Mouse (Mus musculus) retina, postnatal 1 day (tissue): ENCODE measurements around the gene Pomt2.
A peak's percentile ranks its signal among the peaks of the same experiment; 100 is the strongest.
"Not testable (repeated sequence)": the region's sequence is repeated elsewhere in the genome, so short reads cannot be mapped to it uniquely, and the experiment has no call there.

Source experiments
- DNase-seq: peaks from one replicate; pipeline ENCODE4 v3.0.0-alpha.2; 2012

Pomt2 gene

GRCm38 (mm10) chr12:87147395-87148089 is at the start of gene Pomt2:
Gene Pomt2, minus strand, starts transcription at chr12:87147968.
- peak; percentile 98 for DNase-seq

DNA sequence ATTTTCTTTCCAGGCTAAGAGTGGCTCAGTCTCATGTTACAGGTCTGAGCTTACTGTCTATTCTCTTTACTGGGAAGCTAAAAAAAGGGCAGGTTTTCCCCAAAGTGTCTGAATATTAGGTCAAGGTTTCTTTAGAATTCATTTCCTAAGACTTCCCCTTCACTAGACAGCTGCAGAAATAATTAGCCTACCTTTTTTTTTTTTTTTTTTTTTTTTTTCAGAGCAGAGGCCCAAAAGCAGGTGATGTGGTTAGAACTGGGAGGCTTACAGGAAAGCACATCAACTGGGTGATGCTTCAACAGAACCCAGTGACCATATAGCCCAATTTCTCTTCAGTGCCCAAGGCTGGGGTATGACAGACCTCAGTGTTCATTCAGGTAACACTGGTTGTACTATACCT is 48.5 kb upstream of the Pomt2 start:
- DNase-seq = no peak

GRCm38 (mm10) chr12:87195069-87195468 is 47.3 kb upstream of the Pomt2 start:
- DNase-seq = no peak

GRCm38 (mm10) chr12:87193008-87193407 is 45.2 kb upstream of the Pomt2 start:
- DNase-seq = no peak

DNA sequence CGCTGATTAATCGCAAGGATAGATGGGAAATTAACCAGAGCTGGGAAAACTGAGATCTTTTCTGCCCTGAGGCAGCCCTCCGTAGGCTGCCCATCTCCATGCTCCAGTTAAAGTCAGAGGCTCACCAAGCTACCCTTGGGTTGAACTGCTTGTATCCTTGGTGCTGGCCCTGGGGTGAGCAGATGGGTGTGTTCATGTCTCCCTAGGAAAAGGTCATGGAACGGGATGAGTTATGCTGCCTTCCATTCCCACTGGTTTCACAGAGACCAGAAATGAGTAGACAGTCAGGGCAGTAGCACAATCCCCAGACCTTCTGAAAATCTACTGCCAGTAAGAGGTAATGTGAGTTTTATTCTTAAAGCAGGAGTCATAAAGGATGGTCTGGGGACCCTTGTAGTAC is 29.9 kb upstream of the Pomt2 start:
- no peak for DNase-seq

DNA sequence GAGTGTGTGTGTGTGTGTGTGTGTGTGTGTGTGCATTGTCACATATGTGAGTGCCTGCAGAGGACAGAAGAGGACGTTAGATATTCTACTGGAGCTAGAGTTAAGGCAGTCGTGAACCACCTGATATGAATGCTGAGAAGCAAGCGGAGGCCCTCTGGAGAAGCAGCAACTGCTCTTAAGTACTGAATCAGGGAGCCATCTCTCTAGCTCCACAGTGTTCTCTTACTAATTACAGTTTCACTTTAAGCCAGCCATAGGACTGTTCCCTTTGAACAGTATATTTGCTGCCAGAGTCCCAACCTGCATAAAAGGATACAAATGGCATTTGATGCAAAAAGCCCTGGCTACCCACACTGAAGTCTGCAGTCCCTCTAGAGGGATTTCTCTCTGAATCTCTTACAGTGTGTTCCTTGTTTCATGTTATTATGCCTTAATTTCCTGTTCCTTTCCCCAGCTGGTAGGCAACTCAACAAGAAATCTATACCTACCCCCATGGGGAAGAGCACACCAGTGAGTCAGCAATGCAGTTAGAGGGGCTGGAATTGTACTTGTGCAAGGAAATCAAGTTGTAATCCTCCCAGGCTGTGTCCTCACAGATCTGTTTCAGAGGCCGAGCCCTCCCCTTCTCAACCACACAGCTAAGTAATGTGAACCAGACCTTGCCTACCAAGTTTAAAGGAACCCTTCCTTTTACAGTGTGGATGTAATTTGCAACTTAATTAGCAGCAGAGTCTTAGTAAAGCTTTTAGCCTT is 27.6 kb upstream of the Pomt2 start:
- no peak for DNase-seq

DNA sequence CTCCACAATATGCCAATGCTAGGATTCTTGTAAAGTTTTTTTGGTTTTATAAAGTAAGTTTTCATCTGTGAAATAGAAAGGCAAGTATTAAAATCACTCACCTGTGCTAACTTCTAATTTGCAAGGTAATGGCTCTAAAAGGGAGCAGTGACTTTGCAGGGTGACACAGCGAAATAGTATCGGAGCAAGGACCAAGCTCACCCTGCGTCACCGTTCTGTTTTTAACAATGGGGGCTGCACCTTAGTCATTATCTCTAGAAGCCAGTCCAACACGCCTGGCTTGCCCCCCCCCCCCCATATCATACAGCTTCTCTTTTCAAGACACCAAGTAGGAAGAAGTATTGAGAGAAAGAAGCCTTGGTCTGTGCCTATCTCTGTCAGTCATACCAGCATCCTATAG is 13.0 kb upstream of the Pomt2 start:
- DNase-seq = no peak

- DNase-seq = no peak
Measured at GRCm38 (mm10) chr12:87160310-87160709, 12.5 kb upstream of the Pomt2 start.

DNA sequence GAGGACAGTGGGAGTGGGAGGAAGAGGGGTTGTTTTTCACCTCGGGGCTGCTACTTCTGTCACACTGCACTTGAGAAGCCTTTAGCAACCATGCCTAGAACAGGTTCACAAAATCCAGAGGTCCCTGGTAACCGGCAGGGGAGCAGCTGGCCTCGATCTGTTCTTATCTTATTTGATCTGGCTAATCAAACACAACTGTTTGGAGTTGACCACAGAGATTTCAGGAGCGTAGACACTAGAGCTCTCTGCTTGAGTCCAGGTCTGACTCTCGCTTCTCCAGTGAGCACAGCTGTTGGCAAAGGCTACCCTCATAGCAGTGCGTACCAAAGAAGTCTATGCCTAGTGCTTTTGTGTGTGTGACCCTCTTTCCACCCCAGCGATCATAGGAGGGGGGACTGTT is 10.3 kb upstream of the Pomt2 start:
- DNase-seq = no peak

- DNase-seq = no peak
Measured at GRCm38 (mm10) chr12:87157361-87157760, 9.6 kb upstream of the Pomt2 start.

DNA sequence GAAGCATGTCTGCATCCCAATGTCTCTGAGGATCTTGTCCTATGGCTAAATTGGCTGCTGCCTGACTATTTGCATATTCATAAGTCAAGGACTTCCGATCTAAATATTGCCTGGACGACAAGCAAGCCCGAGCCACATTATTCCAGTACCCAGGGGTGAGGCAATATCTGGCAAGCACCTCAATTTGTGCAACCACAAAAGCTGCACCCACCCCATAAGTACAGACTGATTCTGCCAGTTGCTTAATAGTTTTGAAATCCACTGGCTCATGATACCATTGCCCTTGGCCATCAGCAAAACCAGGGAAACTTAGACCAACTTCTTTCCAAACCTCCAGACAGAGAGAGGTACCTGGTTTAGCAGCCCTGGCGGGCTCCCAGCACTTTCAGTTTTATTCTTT is 6.7 kb upstream of the Pomt2 start:
- DNase-seq = not testable (repeated sequence)

DNA sequence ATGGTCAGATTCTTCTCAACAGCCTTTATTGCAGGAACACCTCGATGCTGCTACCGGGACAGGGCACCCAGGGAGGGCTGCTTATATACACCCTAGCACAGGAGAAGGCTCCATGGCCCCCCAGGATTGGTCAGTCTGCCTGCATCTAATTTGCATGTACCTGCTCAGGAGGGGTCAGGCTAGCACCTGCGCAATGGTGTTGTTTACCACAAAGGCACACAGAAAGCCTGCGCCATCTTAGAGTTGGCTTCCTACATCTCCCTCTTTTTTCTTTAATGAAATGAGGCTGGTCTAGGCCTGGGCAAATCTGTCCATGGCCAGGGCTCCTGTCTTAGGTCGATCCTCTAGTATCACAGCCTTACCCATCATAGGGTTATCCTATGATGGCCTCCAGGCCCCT is 1.7 kb upstream of the Pomt2 start:
- no peak for DNase-seq

DNA sequence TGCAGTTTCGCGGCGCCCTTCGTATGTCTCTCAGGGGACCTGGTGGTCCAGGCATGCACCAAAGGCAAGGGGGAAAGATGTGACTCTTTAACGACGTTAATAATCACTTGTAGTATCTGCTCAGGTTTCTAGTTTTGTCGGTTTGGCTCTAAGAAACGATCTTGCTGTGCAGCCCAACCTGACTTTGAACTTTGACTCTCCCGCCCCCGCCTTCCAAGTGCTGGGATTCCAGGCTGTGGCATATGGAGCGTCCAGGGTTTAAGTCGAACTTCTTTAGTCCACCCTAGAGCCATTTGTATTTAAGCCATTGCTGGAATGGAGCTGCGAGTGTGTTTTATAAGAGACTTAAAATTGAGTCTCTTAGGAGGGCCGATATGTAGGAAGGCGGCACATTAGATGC is 368 bp upstream of the Pomt2 start:
- DNase-seq = no peak

GRCm38 (mm10) chr12:87146966-87147365 is 802 bp downstream of the Pomt2 start, which contains the start of gene Gstz1:
Gene Gstz1, plus strand, starts transcription at chr12:87147165.
- peak; percentile 96 for DNase-seq

DNA sequence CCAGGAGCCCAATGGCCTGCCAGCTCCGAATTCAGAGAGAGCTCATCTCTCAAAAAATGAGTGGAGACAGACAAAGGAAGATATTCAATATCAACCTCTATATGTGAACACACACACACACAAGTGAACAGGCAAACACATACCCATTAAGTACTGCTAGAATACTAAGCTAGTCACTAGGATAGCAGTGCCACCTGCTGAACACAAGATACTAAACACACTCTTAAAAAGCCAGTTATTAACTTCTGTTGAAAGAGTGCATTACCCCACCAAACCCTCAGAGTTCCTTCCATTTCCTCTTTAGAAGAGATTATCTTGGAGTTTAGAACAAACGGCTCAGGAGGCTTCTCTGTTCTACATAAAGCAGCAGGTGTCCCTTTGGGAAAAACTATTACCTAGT is 5.6 kb downstream of the Pomt2 start:
- no peak for DNase-seq

DNA sequence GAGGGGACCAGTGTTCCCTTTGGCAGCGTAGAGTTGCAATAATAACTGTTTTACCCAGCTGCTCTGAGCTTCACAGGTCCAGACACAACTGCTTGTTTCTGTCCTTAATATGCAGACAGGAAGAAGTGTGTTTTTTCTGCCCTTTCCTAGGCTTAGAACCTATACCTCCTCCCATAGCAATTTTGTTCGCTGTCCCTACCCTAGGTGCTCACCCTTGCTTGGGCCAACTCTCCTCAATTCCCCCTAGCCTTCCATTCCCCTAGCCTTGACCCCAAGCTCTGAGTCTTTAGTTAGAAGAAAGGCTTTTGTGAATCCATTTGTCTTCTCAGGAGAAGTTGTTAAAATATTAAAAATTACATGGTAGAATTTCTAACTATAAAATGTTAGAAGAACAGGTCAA is 9.0 kb downstream of the Pomt2 start:
- DNase-seq = no peak

GRCm38 (mm10) chr12:87138342-87138701 is 9.4 kb downstream of the Pomt2 start:
- DNase-seq = peak; percentile 85

GRCm38 (mm10) chr12:87137439-87138341 is 10.1 kb downstream of the Pomt2 start:
- DNase-seq = peak; percentile 95

DNA sequence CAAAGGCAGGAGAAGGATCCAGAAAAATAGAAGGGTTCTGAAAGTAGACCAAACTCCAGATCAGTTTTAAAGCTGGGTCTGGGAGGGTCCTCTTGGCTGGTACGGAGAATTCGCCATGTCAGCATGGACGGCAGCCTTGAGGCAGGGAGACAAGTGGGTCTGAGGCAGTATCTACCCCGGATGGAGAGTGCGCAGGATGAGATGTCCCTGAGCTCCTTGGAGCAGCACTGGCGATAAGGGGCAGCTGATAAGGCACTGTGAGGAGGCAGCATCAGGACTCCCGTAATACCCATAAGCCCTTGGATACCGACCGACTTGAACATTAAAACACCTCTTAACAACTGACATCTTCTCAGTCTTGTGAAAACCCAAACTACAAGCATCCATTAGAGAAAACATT is 15.0 kb downstream of the Pomt2 start:
- DNase-seq = no peak

GRCm38 (mm10) chr12:87132210-87132609 is 15.6 kb downstream of the Pomt2 start:
- no peak for DNase-seq

DNA sequence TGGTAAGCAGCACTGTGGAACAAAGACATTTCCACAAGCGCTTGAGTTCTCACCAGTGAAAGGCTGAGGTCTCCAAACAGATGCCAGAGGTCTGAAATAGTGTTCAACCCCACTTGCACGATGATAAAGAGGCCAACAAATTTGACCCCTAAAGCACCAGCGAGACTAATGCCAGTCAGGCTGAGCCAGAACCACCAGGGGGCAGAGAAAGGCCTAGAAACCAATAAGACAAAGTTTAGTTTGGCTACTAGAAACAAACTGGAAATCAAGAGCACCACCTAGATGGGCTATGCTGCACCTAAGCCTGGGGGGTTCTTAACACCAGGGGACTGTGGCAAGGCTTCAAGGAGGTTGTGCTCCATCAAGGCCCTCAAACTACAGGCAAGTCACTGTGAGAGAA is 16.1 kb downstream of the Pomt2 start:
- peak; percentile 72 for DNase-seq

DNA sequence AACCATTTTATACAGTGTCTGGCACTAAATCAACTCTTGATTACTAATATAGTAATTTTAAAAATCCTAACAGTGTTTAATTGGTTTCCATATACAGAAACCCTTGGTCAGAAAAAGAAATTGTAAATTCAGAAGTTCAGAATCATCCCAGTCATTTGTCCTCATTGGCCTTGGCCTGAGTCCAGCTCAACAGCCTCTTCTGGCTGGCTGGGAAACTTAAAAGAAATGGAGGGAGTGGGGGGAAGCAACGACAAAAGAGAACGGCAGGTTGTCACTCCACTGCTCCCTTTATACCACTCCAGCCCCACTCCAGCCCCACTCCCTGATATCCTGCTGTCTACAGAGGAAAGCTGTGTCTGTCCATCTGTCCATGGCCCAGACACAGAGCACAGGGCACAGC is 16.6 kb downstream of the Pomt2 start:
- no peak for DNase-seq

GRCm38 (mm10) chr12:87130224-87130623 is 17.5 kb downstream of the Pomt2 start:
- no peak for DNase-seq

GRCm38 (mm10) chr12:87127256-87127655 is 20.5 kb downstream of the Pomt2 start:
- peak; percentile 84 for DNase-seq
